Mouse (Mus musculus): ENCODE data around the gene Myh10. TPM values are rescaled to one million over a fixed set of nuclear protein-coding genes. Genes with fewer than 3 reads are reported as not detected.

Myh10 gene
- polyA plus RNA-seq, 1 experiment from 2014 or later, result 20.5 TPM

GRCm38 (mm10) chr11:68672270-68672970, 18.9 kb upstream of the Myh10 start:
- Histone ChIP-seq H3K9ac (ENCODE audit: low read length) (no peak overlapping the region), H3K36me3 (ENCODE audit: control insufficient read depth, insufficient read depth, low read length) (no peaks in the 10 kb centered on the region), H3K4me3 (ENCODE audit: low read depth, low read length) (no peak overlapping the region), H3K4me2 (replicated peaks; ENCODE audit: low read depth) (no peak overlapping the region), H3K4me1 (replicated peaks; ENCODE audit: control insufficient read depth, insufficient read depth) (no peaks in the 10 kb centered on the region; the same call in 1 of the 2 replicates), H3K27ac (replicated peaks) (no peak overlapping the region), H3K9me3 (ENCODE audit: control insufficient read depth, low read length) (no peaks in the 10 kb centered on the region), H3K27me3 (ENCODE audit: control insufficient read depth, insufficient read depth, low read length) (no peaks in the 10 kb centered on the region)
- DNase-seq (ENCODE audit: low spot score) (no peak), ATAC-seq (ENCODE audit: low FRiP score, low TSS enrichment) (no peak)
- WGBS, result 64% methylated on average over 5 of the region's 5 CpGs
- TF ChIP-seq CTCF (IDR thresholded peaks at IDR 0.05; ENCODE audit: low read depth) (no peak), EP300 (optimal IDR thresholded peaks at IDR 0.05) (no peak)

GRCm38 (mm10) chr11:68674071-68674470, 17.3 kb upstream of the Myh10 start:
- no peak for DNase-seq (ENCODE audit: low spot score)
- H3K36me3 ChIP-seq (ENCODE audit: control insufficient read depth, insufficient read depth, low read length), result no peaks in the 10 kb centered on the region

DNA sequence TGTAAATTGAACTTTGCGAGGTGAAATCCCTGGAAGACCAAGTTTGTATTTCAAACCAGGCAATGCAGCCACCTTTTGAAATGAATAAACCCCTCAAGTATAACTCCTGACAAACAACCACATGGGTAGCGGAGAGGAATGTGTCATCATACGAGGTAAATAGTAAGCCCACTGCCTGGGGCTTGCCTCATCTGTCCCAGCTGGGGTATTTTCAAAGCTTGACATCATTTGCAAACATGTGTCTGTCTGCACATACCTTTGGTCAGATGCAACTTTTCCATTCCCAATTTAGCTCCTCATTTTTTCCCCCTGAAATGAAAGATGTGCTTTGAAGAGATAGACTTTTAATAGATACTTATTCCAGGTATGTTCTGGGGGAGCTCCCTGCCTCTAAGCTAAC, 16.7 kb upstream of the Myh10 start:
- no peak for DNase-seq (ENCODE audit: low spot score)
- TF ChIP-seq EP300 (optimal IDR thresholded peaks at IDR 0.05), result no peak
- TF ChIP-seq CTCF (IDR thresholded peaks at IDR 0.05; ENCODE audit: low read depth), result no peak
- H3K27me3 ChIP-seq (ENCODE audit: control insufficient read depth, insufficient read depth, low read length), result no peaks in the 10 kb centered on the region
- H3K27ac ChIP-seq (replicated peaks), result no peak overlapping the region
- H3K4me1 ChIP-seq (replicated peaks; ENCODE audit: control insufficient read depth, insufficient read depth), result no peaks in the 10 kb centered on the region; the same call in 1 of the 2 replicates
- no peaks in the 10 kb centered on the region for H3K36me3 ChIP-seq (ENCODE audit: control insufficient read depth, insufficient read depth, low read length)
- no peaks in the 10 kb centered on the region for H3K9me3 ChIP-seq (ENCODE audit: control insufficient read depth, low read length)
- no peak overlapping the region for H3K4me2 ChIP-seq (replicated peaks; ENCODE audit: low read depth)
- WGBS, result 56% methylated on average over 3 of the region's 3 CpGs
- no peak for ATAC-seq (ENCODE audit: low FRiP score, low TSS enrichment)
- no peak overlapping the region for H3K9ac ChIP-seq (ENCODE audit: low read length)
- no peak overlapping the region for H3K4me3 ChIP-seq (ENCODE audit: low read depth, low read length)

More at GRCm38 (mm10) chr11:68674071-68674470, 17.3 kb upstream of the Myh10 start:
- Histone ChIP-seq H3K4me3 (ENCODE audit: low read depth, low read length) (no peak overlapping the region), H3K9ac (ENCODE audit: low read length) (no peak overlapping the region), H3K27ac (replicated peaks) (no peak overlapping the region), H3K4me2 (replicated peaks; ENCODE audit: low read depth) (no peak overlapping the region), H3K27me3 (ENCODE audit: control insufficient read depth, insufficient read depth, low read length) (no peaks in the 10 kb centered on the region), H3K4me1 (replicated peaks; ENCODE audit: control insufficient read depth, insufficient read depth) (no peaks in the 10 kb centered on the region; the same call in 1 of the 2 replicates), H3K9me3 (ENCODE audit: control insufficient read depth, low read length) (no peaks in the 10 kb centered on the region)
- ATAC-seq (ENCODE audit: low FRiP score, low TSS enrichment), result no peak
- 63% methylated on average over 3 of the region's 3 CpGs for WGBS
- TF ChIP-seq EP300 (optimal IDR thresholded peaks at IDR 0.05) (no peak), CTCF (IDR thresholded peaks at IDR 0.05; ENCODE audit: low read depth) (no peak)

DNA sequence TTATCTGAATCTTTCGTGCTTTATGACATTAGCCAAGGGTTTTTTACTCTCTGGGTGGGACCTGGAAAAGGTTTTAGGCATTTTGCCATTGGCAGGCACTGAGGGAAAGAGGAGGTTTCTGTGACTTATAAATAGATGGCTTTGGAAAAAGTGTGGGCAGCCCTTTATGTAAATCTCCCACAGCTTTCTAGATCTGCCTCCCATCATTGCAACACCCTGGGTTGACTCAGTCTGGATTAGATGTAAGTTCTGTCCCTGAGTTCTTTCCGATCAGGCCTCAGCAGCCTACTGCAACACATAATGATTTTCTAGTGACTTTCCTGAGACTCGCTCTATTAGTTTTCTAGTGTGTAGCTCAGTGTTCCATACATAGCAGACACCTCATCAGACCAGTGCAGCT, 16.1 kb upstream of the Myh10 start:
- no peak overlapping the region for H3K27ac ChIP-seq (replicated peaks)
- H3K36me3 ChIP-seq (ENCODE audit: control insufficient read depth, insufficient read depth, low read length), result no peaks in the 10 kb centered on the region
- TF ChIP-seq CTCF (IDR thresholded peaks at IDR 0.05; ENCODE audit: low read depth) (no peak), EP300 (optimal IDR thresholded peaks at IDR 0.05) (no peak)
- H3K27me3 ChIP-seq (ENCODE audit: control insufficient read depth, insufficient read depth, low read length), result no peaks in the 10 kb centered on the region
- no peak overlapping the region for H3K4me3 ChIP-seq (ENCODE audit: low read depth, low read length)
- WGBS, result 35% methylated on average over 3 of the region's 3 CpGs
- H3K4me1 ChIP-seq (replicated peaks; ENCODE audit: control insufficient read depth, insufficient read depth), result no peaks in the 10 kb centered on the region; the same call in 1 of the 2 replicates
- ATAC-seq (ENCODE audit: low FRiP score, low TSS enrichment) (peak; percentile 51; the same call in 1 of the 2 replicates), DNase-seq (ENCODE audit: low spot score) (no peak)
- H3K9ac ChIP-seq (ENCODE audit: low read length), result no peak overlapping the region
- no peak overlapping the region for H3K4me2 ChIP-seq (replicated peaks; ENCODE audit: low read depth)
- no peaks in the 10 kb centered on the region for H3K9me3 ChIP-seq (ENCODE audit: control insufficient read depth, low read length)

GRCm38 (mm10) chr11:68681254-68681839, 10.0 kb upstream of the Myh10 start:
- TF ChIP-seq EP300 (optimal IDR thresholded peaks at IDR 0.05) (no peak), CTCF (IDR thresholded peaks at IDR 0.05; ENCODE audit: low read depth) (peak; percentile 54)
- no peak for DNase-seq (ENCODE audit: low spot score)
- Histone ChIP-seq H3K27me3 (ENCODE audit: control insufficient read depth, insufficient read depth, low read length) (no peaks in the 10 kb centered on the region), H3K9ac (ENCODE audit: low read length) (no peak overlapping the region), H3K27ac (replicated peaks) (no peak overlapping the region), H3K4me2 (replicated peaks; ENCODE audit: low read depth) (no peak overlapping the region), H3K4me3 (ENCODE audit: low read depth, low read length) (no peak overlapping the region), H3K4me1 (replicated peaks; ENCODE audit: control insufficient read depth, insufficient read depth) (no peaks in the 10 kb centered on the region), H3K36me3 (ENCODE audit: control insufficient read depth, insufficient read depth, low read length) (no peaks in the 10 kb centered on the region), H3K9me3 (ENCODE audit: control insufficient read depth, low read length) (no peaks in the 10 kb centered on the region)
- ATAC-seq (ENCODE audit: low FRiP score, low TSS enrichment), result peak; percentile 45; the same call in 1 of the 2 replicates
- WGBS, result 64% methylated on average over 3 of the region's 3 CpGs

All from stomach, postnatal 0 days (tissue).